Mouse (Mus musculus) small intestine, adult 2 months (tissue): ENCODE measurements around the gene Clybl.

Source experiments
- CTCF ChIP-seq: fragments of 200-500 bp; IDR thresholded peaks from 2 replicates; pipeline ENCODE4 v1.5.1; 2012; ENCODE audit warnings: low read depth, mild to moderate bottlenecking, control low read depth, inconsistent platforms, low read length, moderate library complexity, mixed read lengths; ENCODE audit not compliant: insufficient replicate concordance, insufficient read length; ENCODE audit errors: extremely low read depth
- POLR2A ChIP-seq: fragments of 200-500 bp; IDR thresholded peaks from 2 replicates; pipeline ENCODE4 v1.6.1; 2012; ENCODE audit warnings: low read depth, mild to moderate bottlenecking, control low read depth, inconsistent platforms, low read length, moderate library complexity

DNA sequence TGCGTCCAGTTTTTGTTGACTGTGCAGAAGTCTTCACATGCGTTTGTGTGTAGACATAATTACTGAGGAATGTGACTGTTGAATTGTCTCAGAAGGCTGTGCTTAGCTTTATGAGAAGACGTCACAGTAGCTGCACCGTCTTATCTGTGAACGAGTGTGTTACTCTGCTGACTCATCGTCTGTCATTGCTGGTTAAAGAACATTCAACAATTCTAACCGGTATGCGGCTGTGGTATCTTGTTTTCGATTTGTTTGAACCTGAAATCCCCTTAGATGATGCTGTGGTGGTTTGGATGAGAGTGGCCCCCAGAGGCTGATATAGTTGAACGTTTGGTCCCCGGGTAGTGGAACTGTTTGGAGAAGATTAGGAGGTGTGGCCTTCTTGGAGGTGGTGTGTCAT is 2.5 kb downstream of the Clybl start:
- TF ChIP-seq POLR2A = no peak
- TF ChIP-seq CTCF = no peak
